Mouse (Mus musculus) monocyte, adult 5-6 weeks (primary cell): ENCODE data around the gene Tmem229b. TPM values are rescaled to one million over a fixed set of nuclear protein-coding genes. Genes with fewer than 3 reads are reported as not detected.
"Not testable (repeated sequence)": the region's sequence is repeated elsewhere in the genome, so short reads cannot be mapped to it uniquely, and the experiment has no call there.

ENCODE experiments used
- ATAC-seq: fragments of 153-309, 156-312 bp; replicated peaks from 2 replicates; pipeline ENCODE4 v1.8.0; 2017; ENCODE audit warnings: mild to moderate bottlenecking; ENCODE audit not compliant: low TSS enrichment, insufficient number of reproducible peaks, severe bottlenecking, poor library complexity, low FRiP score
- total RNA-seq: library from RNA; stranded (forward); fragments of 200-1000, 200-491, 200-594 nt; gene quantifications from 3 replicates; pipeline ENCODE4 v1.2.3, GENCODE M21; 2017

The Tmem229b gene
- 47.0 to 75.7 TPM (median 65.1 TPM) in 3 replicates for total RNA-seq

GRCm38 (mm10) chr12:79007126-79007753 is at the start of gene Tmem229b:
TSS of gene Tmem229b (minus strand) at chr12:79007627.
- ATAC-seq = peak; percentile 44; the same call in 1 of the 2 replicates

- no peak for ATAC-seq
These were observed 47.8 kb upstream of the Tmem229b start for GRCm38 (mm10) chr12:79055276-79055675.

GRCm38 (mm10) chr12:79052073-79052472 is 44.6 kb upstream of the Tmem229b start:
- no peak for ATAC-seq

- ATAC-seq = no peak
These were observed 43.3 kb upstream of the Tmem229b start for GRCm38 (mm10) chr12:79050545-79051212.

DNA sequence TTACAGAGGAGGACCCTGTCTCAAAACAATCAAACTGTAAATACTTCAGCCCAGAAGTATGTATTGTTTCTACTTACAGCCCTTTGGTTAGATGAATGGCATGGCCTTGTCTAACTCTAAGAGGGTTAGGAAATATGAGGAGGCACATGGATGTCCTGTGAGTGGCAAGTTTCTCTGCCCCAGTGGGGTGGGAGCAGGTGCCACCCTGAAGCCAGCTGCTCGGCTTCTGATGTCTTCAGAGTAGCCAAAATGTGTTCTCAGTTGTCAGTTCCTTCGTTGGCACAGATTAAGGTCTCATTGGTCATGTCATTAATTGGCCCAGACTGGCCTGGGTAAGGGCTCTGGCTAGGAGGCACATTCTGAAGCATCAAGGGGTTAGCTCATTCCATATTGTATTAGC is 42.4 kb upstream of the Tmem229b start:
- no peak for ATAC-seq

- ATAC-seq = no peak
These were observed 41.5 kb upstream of the Tmem229b start for GRCm38 (mm10) chr12:79048898-79049297.

- ATAC-seq = no peak
These were observed 39.8 kb upstream of the Tmem229b start for GRCm38 (mm10) chr12:79047203-79047602.

GRCm38 (mm10) chr12:79046171-79046570 is 38.7 kb upstream of the Tmem229b start:
- no peak for ATAC-seq

GRCm38 (mm10) chr12:79044668-79045067 is 37.2 kb upstream of the Tmem229b start:
- no peak for ATAC-seq

DNA sequence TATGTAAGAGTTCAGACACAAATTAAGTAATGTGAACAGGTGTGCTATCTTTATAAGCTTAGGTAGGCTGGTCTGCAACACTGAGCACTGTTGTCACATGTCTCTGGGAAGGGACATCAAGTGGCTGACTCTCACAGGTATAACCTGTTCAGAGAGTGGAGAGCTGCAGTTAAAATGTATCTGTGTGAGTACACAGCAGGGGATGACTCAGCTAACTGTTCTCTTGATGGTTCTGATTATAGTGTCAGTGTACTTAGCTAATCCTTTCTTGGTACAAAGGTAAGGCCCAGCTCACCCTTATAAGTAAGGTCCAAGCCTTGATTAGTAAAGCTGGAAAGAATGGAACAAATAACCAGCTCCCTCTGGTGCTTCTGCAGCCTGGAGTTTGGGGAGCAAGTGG is 34.0 kb upstream of the Tmem229b start:
- no peak for ATAC-seq

DNA sequence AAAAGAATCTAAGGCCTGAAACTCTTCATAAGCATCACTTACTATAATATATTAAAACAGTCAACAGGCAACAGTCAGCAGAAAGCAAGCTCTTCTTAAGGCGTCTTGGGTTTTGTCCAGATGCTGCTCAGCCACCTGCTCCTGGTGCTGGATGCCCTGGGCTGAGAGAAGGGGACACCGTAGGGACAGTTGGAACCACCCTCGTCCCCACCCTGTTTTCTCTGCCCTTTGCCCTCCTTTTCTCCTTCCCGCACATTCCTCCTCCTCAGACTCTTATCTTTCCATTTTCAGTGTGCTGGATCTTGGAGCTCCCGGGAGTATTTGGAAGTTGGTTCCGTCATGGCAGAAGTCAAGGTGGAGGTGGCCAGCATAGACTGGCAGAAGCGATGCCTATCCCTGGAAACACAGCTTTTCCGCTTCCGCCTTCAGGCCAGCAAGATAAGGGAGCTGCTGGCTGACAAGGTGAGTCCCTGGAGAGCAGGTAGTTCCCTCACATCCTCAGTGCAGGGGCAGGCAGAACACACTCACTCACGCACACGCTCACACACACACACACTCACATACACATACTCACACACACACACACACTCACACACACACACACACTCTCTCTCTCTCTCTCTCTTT is 32.9 kb upstream of the Tmem229b start:
- ATAC-seq = no peak

- ATAC-seq = no peak
These were observed 32.3 kb upstream of the Tmem229b start for GRCm38 (mm10) chr12:79039708-79040107.

DNA sequence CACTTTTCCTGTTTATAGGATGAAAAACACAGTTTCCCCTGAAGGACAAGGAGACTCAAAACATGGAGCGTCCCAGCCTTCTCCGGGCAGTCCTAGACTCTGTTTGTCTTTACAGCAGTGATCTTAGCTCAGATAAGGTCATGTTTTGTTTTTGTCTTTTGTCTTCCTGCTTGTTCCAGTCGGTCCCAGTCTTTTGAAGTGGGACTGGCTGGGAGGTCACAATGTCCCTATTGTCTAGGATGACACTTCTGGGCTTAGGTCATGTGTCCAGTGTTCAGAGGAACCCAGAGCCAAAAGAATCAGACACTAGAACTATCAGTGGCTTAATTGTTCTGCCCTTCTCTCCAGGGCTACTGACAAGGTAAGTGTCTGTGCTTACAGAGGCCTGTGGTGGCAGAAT is 27.9 kb upstream of the Tmem229b start:
- ATAC-seq = no peak

GRCm38 (mm10) chr12:79034331-79034730 is 26.9 kb upstream of the Tmem229b start:
- ATAC-seq = no peak

DNA sequence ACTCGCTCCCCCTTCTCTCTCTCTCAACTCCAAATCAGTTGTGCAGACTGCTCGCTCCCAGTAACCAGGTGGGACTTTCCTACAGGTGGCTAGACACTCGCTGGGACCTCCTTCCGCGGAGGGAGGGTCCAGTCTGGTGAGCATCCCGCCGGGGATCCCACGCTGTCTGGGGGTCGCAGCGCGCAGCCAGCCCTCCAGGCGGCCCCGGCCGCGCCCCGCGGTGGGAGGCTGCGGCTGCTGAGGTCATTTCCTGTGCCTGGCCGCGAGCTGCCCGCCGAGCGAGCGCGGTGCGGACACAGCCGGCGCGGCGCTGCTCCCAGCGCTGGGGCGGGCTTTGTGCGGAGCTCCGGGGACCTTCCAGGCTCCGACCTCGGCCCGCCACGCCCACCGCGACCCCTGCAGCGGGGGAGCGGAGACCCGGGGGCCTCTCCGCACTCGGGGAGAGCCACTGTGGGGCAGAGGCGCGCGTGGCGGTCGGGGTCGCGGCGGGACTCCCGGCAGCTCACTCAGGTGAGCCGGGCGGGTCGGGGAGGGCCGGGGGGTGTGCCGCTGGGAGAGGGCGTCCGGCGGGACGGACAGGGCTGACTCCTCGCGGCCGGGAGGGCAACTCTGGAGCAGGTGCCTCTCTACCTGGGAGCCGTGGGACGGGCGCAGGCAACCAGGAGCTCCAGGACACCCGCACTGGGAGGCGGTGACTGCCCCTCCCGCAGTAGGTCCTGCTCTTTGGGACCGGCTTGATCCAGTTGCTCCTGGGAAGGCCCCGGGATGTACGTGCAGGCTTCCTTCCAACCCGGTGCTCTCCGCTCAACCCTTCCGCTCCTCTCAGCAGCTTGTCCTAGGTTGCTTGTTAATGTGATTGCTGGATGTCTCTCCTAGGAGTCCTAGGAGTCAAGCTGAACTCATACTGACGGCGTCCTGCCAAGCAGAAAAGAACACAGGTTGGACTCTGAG is 21.8 kb upstream of the Tmem229b start, which contains the start of gene Plekhh1:
Gene Plekhh1, plus strand, starts transcription at position 253 of the 951 bp plus-strand sequence.
- no peak; the same call in 1 of the 2 replicates for ATAC-seq

- not testable (repeated sequence) for ATAC-seq
These were observed 20.1 kb upstream of the Tmem229b start for GRCm38 (mm10) chr12:79027526-79027925.

- 0 out of 2 replicates have a peak, but pooled peaks have one; percentile 37 for ATAC-seq
These were observed 15.5 kb upstream of the Tmem229b start for GRCm38 (mm10) chr12:79022882-79023281.

DNA sequence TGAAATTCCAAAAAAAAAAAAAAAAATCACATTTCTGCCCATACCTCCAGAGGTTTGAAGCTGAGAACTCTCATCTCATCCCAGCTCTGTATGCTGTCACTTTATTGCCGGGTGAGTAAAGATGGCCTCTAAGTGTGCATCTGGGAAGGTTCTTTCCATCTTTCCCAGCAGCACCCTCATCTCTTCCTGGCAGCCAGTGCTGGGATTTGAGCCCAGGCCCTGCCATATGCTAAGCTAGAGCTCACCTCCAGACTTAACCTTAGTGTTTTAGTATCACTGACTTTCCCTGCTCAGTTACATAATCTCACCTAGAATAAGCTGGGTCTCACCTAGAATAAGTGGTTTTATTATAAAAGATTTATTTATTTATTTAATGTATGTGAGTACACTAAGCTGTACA is 14.5 kb upstream of the Tmem229b start:
- no peak for ATAC-seq

GRCm38 (mm10) chr12:79017994-79018399 is 10.6 kb upstream of the Tmem229b start:
- ATAC-seq = peak; percentile 95
